Mouse (Mus musculus) testis, adult 2 months (tissue): ENCODE data around the gene Tbx2.

Source experiments
- CTCF ChIP-seq: fragments of 200-500 bp; IDR thresholded peaks from 2 replicates; pipeline ENCODE4 v1.5.1; 2012; ENCODE audit warnings: low read depth, mild to moderate bottlenecking, inconsistent platforms, low read length, moderate library complexity; ENCODE audit not compliant: control insufficient read depth, insufficient read depth, insufficient replicate concordance
- POLR2A ChIP-seq: fragments of 200-500 bp; IDR thresholded peaks from 2 replicates; pipeline ENCODE4 v1.6.1; 2012; ENCODE audit warnings: low read depth, mild to moderate bottlenecking, inconsistent platforms, low read length, moderate library complexity; ENCODE audit not compliant: control insufficient read depth

- TF ChIP-seq CTCF = no peak
- TF ChIP-seq POLR2A = no peak
These were observed 2.8 kb downstream of the Tbx2 start for GRCm38 (mm10) chr11:85835001-85835752.
